9 mouse cellular contexts compared by ENCODE assay signal in genomic region chr15:81587686-81588085, GRCm38 (mm10). TPM values are rescaled to one million over a fixed set of nuclear protein-coding genes. Genes with fewer than 3 reads are reported as not detected.
DNase-seq lines count a peak whose midpoint lies in the region; ATAC-seq and TF ChIP-seq lines count a peak whose summit lies in the region.
"Had no signal": no experiment of that assay in that cellular context is flagged by ENCODE, and none has a peak within 500 bp of the region (broad histone marks: within the 10 kb centered on the region; RNA-seq: fewer than 3 reads in every experiment).

No protein-coding gene starts in this region.

- no peak overlapping the region for H3K27ac ChIP-seq in left cerebral cortex, adult 2 months
- no peak overlapping the region for H3K27ac ChIP-seq in cortical plate, adult 2 months (ENCODE audit: insufficient read depth, low read length)

- H3K4me3 ChIP-seq in left cerebral cortex, adult 2 months, result peak overlapping the region; percentile 79
- H3K4me3 ChIP-seq in cortical plate, adult 2 months (ENCODE audit: insufficient read depth, low read length), result peak overlapping the region; percentile 89; the same call in 1 of the 2 replicates
- peak overlapping the region; percentile 88 for H3K4me3 ChIP-seq in myocyte

- H3K79me2 ChIP-seq in myocyte (ENCODE audit: control insufficient read depth, insufficient read depth), result peaks cover 65% of the 10 kb centered on the region

- intact Hi-C loops in left cerebral cortex, adult 2 months (cut with DNase I), result no loop called here
- intact Hi-C loops in left cerebral cortex, postnatal 36 days (cut with DNase I), result loop anchor here (2.0 to 5.0 kb wide), 2 partner anchors 65 to 190 kb away; no protein-coding TSS in a partner anchor

- H3K36me3 ChIP-seq in myocyte (ENCODE audit: control insufficient read depth, insufficient read depth), result peaks cover 22% of the 10 kb centered on the region

- H3ac ChIP-seq in myocyte (ENCODE audit: control insufficient read depth, insufficient read length), result no peak overlapping the region

- TF ChIP-seq CTCF in left cerebral cortex, adult 2 months (IDR thresholded peaks at IDR 0.05), result no peak
- no peak for TF ChIP-seq CTCF in cortical plate, adult 2 months (IDR thresholded peaks at IDR 0.05; ENCODE audit: extremely low read depth, insufficient read depth, low read length)

- no peak for TF ChIP-seq POLR2A in cortical plate, adult 2 months (IDR thresholded peaks at IDR 0.05; ENCODE audit: extremely low read depth, insufficient read depth, low read length)
- TF ChIP-seq POLR2A in myocyte (IDR thresholded peaks at IDR 0.05; ENCODE audit: insufficient read length, low read depth), result no peak

- DNase-seq in left cerebral cortex, adult 2 months (ENCODE audit: extremely low spot score in 1 of 2, low spot score in 2 of 2), result no peak
- DNase-seq in left cerebral cortex, postnatal 36 days (ENCODE audit: low spot score in 2 of 2), result no peak
- DNase-seq in induced T-regulatory cell, adult 2 months (ENCODE audit: low read depth), result peak; percentile 20
- DNase-seq in spleen, adult 18-20 months, result no peak
- DNase-seq in kidney, postnatal 14 days, result no peak
- DNase-seq: thymus, postnatal 25 days had no signal

- no peaks in the 10 kb centered on the region; the same call in 1 of the 2 replicates for H3K4me1 ChIP-seq in cortical plate, adult 2 months (ENCODE audit: control insufficient read depth, insufficient read depth, low read length)

- no peaks in the 10 kb centered on the region for H3K27me3 ChIP-seq in myocyte (ENCODE audit: control insufficient read depth, insufficient read depth, insufficient read length)

- H3K4me2 ChIP-seq in myocyte (ENCODE audit: low read depth), result peak overlapping the region; percentile 96

- no peak for ATAC-seq in frontal cortex, adult (ENCODE audit: low TSS enrichment)

TF ChIP-seq in myocyte, 11 proteins besides CTCF, POLR2A, EP300 and RAD21:
- TF ChIP-seq CEBPB (IDR thresholded peaks at IDR 0.05; ENCODE audit: insufficient read depth, poor library complexity, severe bottlenecking), result no peak
- no peak for TF ChIP-seq MYOG (IDR thresholded peaks at IDR 0.05; ENCODE audit: control insufficient read depth in 1 of 3, insufficient read depth in 1 of 3, insufficient read length in 2 of 3, low read depth in 2 of 3)
- no peak for TF ChIP-seq TCF12 (IDR thresholded peaks at IDR 0.05; ENCODE audit: insufficient read depth, poor library complexity, severe bottlenecking)
- TF ChIP-seq USF1 (IDR thresholded peaks at IDR 0.05; ENCODE audit: low read depth), result no peak
- TF ChIP-seq SRF (IDR thresholded peaks at IDR 0.05; ENCODE audit: control insufficient read depth, insufficient read length, low read depth), result no peak
- TF ChIP-seq TCF3 (IDR thresholded peaks at IDR 0.05; ENCODE audit: insufficient read length, low read depth), result no peak
- no peak for TF ChIP-seq E2F4 (IDR thresholded peaks at IDR 0.05; ENCODE audit: insufficient read depth)
TF ChIP-seq in myocyte: peak in this region for 0.

RNA-seq across cellular contexts. Expression of gene Ep300, which starts 2.5 kb away (rescaled TPM):
- 10 to 100 TPM; 76.0 to 77.3 TPM for total RNA-seq in left cerebral cortex, adult 2 months (2021)
- total RNA-seq in left cerebral cortex, postnatal 36 days (2021), result 10 to 100 TPM; 68.3 to 82.0 TPM
- polyA plus RNA-seq in cortical plate, adult 2 months (2012; rRNA removed), result 27.5 and 28.8 TPM in 2 replicates
- 17.7 TPM for polyA plus RNA-seq in myocyte (2012; fragmentation: generic; extraction: Trizol)
